Mouse (Mus musculus) cortical plate, adult 2 months (tissue): Measurements from ENCODE around the gene Mapk13.

Source experiments
- CTCF ChIP-seq: fragments of 200-500 bp; IDR thresholded peaks from 2 replicates; pipeline ENCODE4 v1.5.1; 2011; ENCODE audit warnings: mild to moderate bottlenecking, control low read depth, low read length; ENCODE audit not compliant: insufficient read depth; ENCODE audit errors: extremely low read depth
- POLR2A ChIP-seq: fragments of 200-500 bp; IDR thresholded peaks from 2 replicates; pipeline ENCODE4 v1.6.1; 2011; ENCODE audit warnings: mild to moderate bottlenecking, low read length, control low read depth; ENCODE audit not compliant: insufficient read depth; ENCODE audit errors: extremely low read depth

- no peak for TF ChIP-seq CTCF
- TF ChIP-seq POLR2A, result no peak
Observed at GRCm38 (mm10) chr17:28799291-28800160, 30.4 kb downstream of the Mapk13 start.
